ENCODE assay signal across 8 mouse cellular contexts in the genomic region with DNA sequence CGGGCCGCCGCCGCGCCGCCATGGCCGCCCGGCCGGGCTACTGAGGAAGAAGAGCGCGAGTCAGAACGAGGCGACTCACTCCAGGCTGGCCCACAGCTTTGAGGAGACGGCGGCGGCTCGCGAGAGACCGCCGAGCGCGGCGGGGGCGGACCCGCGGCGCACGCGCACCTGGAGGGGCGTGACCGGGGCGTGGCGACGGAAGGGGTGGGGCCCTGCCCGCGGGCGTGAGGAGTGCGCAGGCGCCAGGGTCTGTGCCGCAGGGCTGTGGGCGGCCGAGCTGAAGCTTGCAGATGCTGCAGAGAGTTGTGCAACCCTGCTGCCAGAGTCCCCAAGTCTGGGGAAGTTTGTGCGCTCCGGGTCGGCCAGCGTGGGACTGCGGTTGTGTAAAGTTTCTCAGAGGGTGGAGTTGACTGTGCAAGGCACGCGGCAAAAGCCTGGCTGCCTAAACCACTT. TPM values are rescaled to one million over a fixed set of nuclear protein-coding genes. Genes with fewer than 3 reads are reported as not detected.
A peak's percentile ranks its signal among the peaks of the same experiment; 100 is the strongest.
DNase-seq lines count a peak whose midpoint lies in the region; ATAC-seq lines count a peak whose summit lies in the region.

TSS of gene Rnf149 (minus strand) at position 153 of the 453 bp plus-strand sequence.

- intact Hi-C loops in left cerebral cortex, postnatal 10 days (cut with DNase I) = loop anchor here (10.0 kb wide), 1 partner anchor 78 kb away; the partner anchor contains the start of gene Creg2

- ATAC-seq in inflammation-experienced regulatory T-cells, adult 6 months = peak; percentile 74
- peak; percentile 90 for ATAC-seq in megakaryocyte-erythroid progenitor cell, adult 5-6 weeks (replicated peaks; ENCODE audit: low FRiP score, low TSS enrichment, poor library complexity, severe bottlenecking)

- DNase-seq in adipocyte (ENCODE audit: low spot score) = peak; percentile 94
- DNase-seq in embryo, embryonic 10 days (ENCODE audit: low spot score) = peak; percentile 94
- DNase-seq in gastrocnemius, postnatal 10 days = peak; percentile 97
- peak; percentile 92 to 97 for DNase-seq in left cerebral cortex, postnatal 10 days (ENCODE audit: extremely low spot score in 1 of 2, low spot score in 2 of 2)
- peak; percentile 99 for DNase-seq in right cerebral cortex, postnatal 25 days
- peak; percentile 97 for DNase-seq in urinary bladder, postnatal 4 days (ENCODE audit: low spot score in 2 of 2)

RNA-seq across cellular contexts. Expression of gene Rnf149, which starts in this region (rescaled TPM):
- 10 to 100 TPM in 1 of 2 experiments, 1 to 10 TPM in 1; 9.3 to 11.2 TPM for total RNA-seq in gastrocnemius, postnatal 10 days (2021)
- polyA plus RNA-seq in inflammation-experienced regulatory T-cells, adult 6 months (2017; shearing (Covaris generic)) = 10 to 100 TPM; 11.9 to 37.0 (median 29.9) TPM
- 10 to 100 TPM; 21.4 to 25.9 TPM for total RNA-seq in left cerebral cortex, postnatal 10 days (2021)
- 16.0 and 19.3 TPM in 2 replicates for total RNA-seq in megakaryocyte-erythroid progenitor cell, adult 5-6 weeks (2014; fragmentation: Nextera tagmentation)
- 20.9 and 28.0 TPM in 2 replicates for total RNA-seq in megakaryocyte-erythroid progenitor cell, adult 5-6 weeks (2017)

Comparison
In these comparisons a context has a peak if more than half of its experiments do, and no peak if none do; other contexts are left out.
1. Peak in every context shown above with its lines: DNase-seq and ATAC-seq.